Mouse (Mus musculus) c-Kit-positive CD71-positive TER-119-negative erythroid progenitor cells, embryonic 14.5 days (primary cell): Measurements from ENCODE around the gene Vwa5b1.

Source experiments
- DNase-seq: peaks from one replicate; pipeline ENCODE4 v3.0.0-alpha.2; 2013; ENCODE audit warnings: low read depth

Gene Vwa5b1

GRCm38 (mm10) chr4:138530011-138530410, 105.7 kb downstream of the Vwa5b1 start:
- DNase-seq, result no peak

DNA sequence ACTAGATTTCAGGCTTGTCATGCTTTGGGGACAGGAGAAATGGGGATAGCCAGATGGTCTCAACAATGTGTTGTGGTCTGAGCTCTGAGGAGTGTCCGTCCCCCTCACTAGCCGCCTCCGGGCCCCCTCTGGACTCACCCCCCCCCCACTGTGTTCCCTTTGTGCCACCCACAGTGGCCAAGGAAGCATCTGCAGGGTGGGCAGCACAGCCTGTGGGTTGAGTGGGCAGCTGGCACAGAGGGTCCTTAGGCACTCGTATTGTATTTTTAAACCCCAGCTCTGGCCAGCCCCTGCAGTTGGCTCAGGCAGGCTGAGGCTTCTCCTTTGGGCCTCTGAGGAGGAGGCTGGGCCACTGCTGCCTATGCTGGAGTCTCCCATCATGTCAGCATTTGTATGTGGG, 110.0 kb downstream of the Vwa5b1 start:
- DNase-seq, result no peak

GRCm38 (mm10) chr4:138524769-138525168, 110.9 kb downstream of the Vwa5b1 start:
- no peak for DNase-seq

- DNase-seq, result no peak
Measured at GRCm38 (mm10) chr4:138523775-138524174, 111.9 kb downstream of the Vwa5b1 start.

GRCm38 (mm10) chr4:138522296-138522695, 113.4 kb downstream of the Vwa5b1 start:
- DNase-seq, result no peak

DNA sequence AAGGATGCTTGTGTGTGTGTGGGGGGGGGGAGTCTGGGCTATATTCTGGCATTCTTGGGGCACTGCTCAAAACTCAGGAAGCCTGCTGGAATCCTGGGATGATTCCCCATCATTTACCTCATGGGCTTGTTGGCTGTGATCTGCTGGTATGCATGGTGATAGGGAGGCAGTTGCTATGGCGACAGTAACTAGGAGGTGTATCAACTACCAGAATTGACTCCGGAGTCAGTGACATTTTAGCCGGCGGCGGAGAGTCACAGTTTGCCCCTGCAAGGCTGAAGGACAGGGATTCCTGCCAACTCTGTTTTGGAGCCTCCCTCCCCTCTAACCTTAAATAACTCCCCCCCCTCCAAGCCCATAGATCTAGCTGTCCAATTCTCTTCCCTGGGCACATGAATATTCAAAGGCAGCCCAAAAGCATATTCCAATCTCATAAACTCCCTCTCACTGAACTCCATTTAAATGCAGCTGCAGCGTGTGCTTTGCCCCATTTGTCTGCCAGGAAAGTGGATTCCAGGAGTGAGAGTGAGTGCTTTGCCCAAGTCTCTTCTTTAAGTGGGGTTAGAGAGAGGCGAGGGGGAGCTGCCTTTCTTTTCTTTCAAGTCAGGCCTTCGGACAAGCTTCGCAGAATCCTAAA, 118.4 kb downstream of the Vwa5b1 start:
- no peak for DNase-seq

- no peak for DNase-seq
Measured at GRCm38 (mm10) chr4:138516448-138516847, 119.2 kb downstream of the Vwa5b1 start.
